Mouse (Mus musculus) heart, postnatal 0 days (tissue): ENCODE data around the gene Lefty2. TPM values are rescaled to one million over a fixed set of nuclear protein-coding genes. Genes with fewer than 3 reads are reported as not detected.
A peak's percentile ranks its signal among the peaks of the same experiment; 100 is the strongest.
"Not testable (repeated sequence)": the region's sequence is repeated elsewhere in the genome, so short reads cannot be mapped to it uniquely, and the experiment has no call there.

Experiments used
- ATAC-seq: fragments of 200-750 bp; cut with Nextera tagmentation; 2 replicates; pipeline ENCODE4 v1.8.0; 2017; ENCODE audit warnings: low read depth, moderate number of reproducible peaks, moderate library complexity; ENCODE audit not compliant: insufficient read depth
- DNase-seq: peaks from one replicate; pipeline ENCODE4 v3.0.0-alpha.2; 2016; ENCODE audit warnings: low spot score
- H3K27ac ChIP-seq: fragments of 300-500 bp; sonication (generic); 2 replicates; pipeline ENCODE4 v1.5.1; 2014; ENCODE audit warnings: low read depth, mild to moderate bottlenecking
- H3K27me3 ChIP-seq: fragments of 300-500 bp; sonication (generic); 2 replicates; pipeline ENCODE4 v1.6.1; 2014; ENCODE audit warnings: low read length, mixed read lengths; ENCODE audit not compliant: control insufficient read depth, insufficient read depth
- H3K36me3 ChIP-seq: fragments of 300-500 bp; sonication (generic); replicated peaks from 2 replicates; pipeline ENCODE4 v1.6.1; 2014; ENCODE audit warnings: low read length, mixed read lengths; ENCODE audit not compliant: control insufficient read depth, insufficient read depth
- H3K4me1 ChIP-seq: fragments of 300-500 bp; sonication (generic); 2 replicates; pipeline ENCODE4 v1.6.1; 2014; ENCODE audit warnings: antibody characterized with exemption; ENCODE audit not compliant: control insufficient read depth, insufficient read depth
- H3K4me2 ChIP-seq: fragments of 300-500 bp; sonication (generic); 2 replicates; pipeline ENCODE4 v1.6.1; 2014; ENCODE audit warnings: low read depth, mild to moderate bottlenecking, low read length, moderate library complexity
- H3K4me3 ChIP-seq: fragments of 300-500 bp; sonication (generic); 2 replicates; pipeline ENCODE4 v1.5.1; 2014; ENCODE audit warnings: low read depth, low read length
- H3K9ac ChIP-seq: fragments of 300-500 bp; sonication (generic); replicated peaks from 2 replicates; pipeline ENCODE4 v1.6.1; 2014; ENCODE audit warnings: low read depth, low read length, mixed read lengths
- H3K9me3 ChIP-seq: fragments of 300-500 bp; sonication (generic); replicated peaks from 2 replicates; pipeline ENCODE4 v1.6.1; 2016; ENCODE audit warnings: low read length; ENCODE audit not compliant: control insufficient read depth
- CTCF ChIP-seq: IDR thresholded peaks from 2 replicates; pipeline ENCODE4 v1.5.1; 2016; ENCODE audit warnings: antibody characterized with exemption, control low read depth, low read depth
- EP300 ChIP-seq: IDR thresholded peaks from 2 replicates; pipeline ENCODE4 v1.6.1; 2016; ENCODE audit warnings: antibody characterized with exemption, low read depth
- WGBS: fragments of 180-500 bp; shearing (Covaris S2); extraction: QIAGEN DNeasy Blood & Tissue Kit; methylation state at CpG from one replicate; pipeline ENCODE4 v1.1.7; 2014; 5-methylcytosine and 5-hydroxymethylcytosine counted together
- polyA plus RNA-seq: library from polyadenylated mRNA; unstranded; fragments of >200 nt; fragmentation: Nextera tagmentation; extraction: Ambion mirVana; gene quantifications from 2 replicates; pipeline ENCODE4 v1.2.1, GENCODE M21; 2015
- total RNA-seq: library from RNA; depleted of rRNA; stranded (reverse); fragments of >200 nt; gene quantifications from 2 replicates; pipeline ENCODE4 v1.2.3, GENCODE M21; 2014; ENCODE audit warnings: low replicate concordance

The Lefty2 gene
- total and polyA plus RNA-seq, 2 experiments from 2014 or later = 0.07 TPM; not detected in 1

GRCm38 (mm10) chr1:180934467-180935419 lies 41.8 kb downstream of the Lefty2 start, which contains the start of gene Lefty1:
Lefty1 (plus strand) TSS chr1:180935022.
- 29% methylated on average over 21 of the region's 21 CpGs for whole genome bisulfite sequencing
- no peak for ATAC-seq
- TF ChIP-seq CTCF = no peak
- no peak for TF ChIP-seq EP300
- peaks cover 28% of the 10 kb centered on the region for H3K27me3 ChIP-seq
- H3K4me3 ChIP-seq = no peak within 1 kb of the TSS
- no peak within 1 kb of the TSS for H3K27ac ChIP-seq
- peaks cover 3% of the 10 kb centered on the region; the same call in 1 of the 2 replicates for H3K4me1 ChIP-seq
- no peak for DNase-seq
- no peaks in the 10 kb centered on the region for H3K36me3 ChIP-seq
- H3K4me2 ChIP-seq = no peak within 1 kb of the TSS
- no peak within 1 kb of the TSS for H3K9ac ChIP-seq
- no peaks in the 10 kb centered on the region for H3K9me3 ChIP-seq

GRCm38 (mm10) chr1:180936610-180937398 lies 43.9 kb downstream of the Lefty2 start:
- H3K4me3 ChIP-seq = peak overlapping the region; percentile 32
- 3% methylated on average over 35 of the region's 41 CpGs for WGBS

GRCm38 (mm10) chr1:180937631-180938030 lies 44.7 kb downstream of the Lefty2 start:
- not testable (repeated sequence) for ATAC-seq, H3K4me3 ChIP-seq, H3K4me2 ChIP-seq, H3K4me1 ChIP-seq, H3K9ac ChIP-seq, H3K36me3 ChIP-seq, H3K9me3 ChIP-seq, DNase-seq, H3K27ac ChIP-seq
- 73% methylated on average over 13 of the region's 13 CpGs for WGBS
- H3K27me3 ChIP-seq = peaks cover 28% of the 10 kb centered on the region

More at GRCm38 (mm10) chr1:180936610-180937398, 43.9 kb downstream of the Lefty2 start:
- H3K9me3 ChIP-seq, H3K27ac ChIP-seq, H3K36me3 ChIP-seq, H3K4me1 ChIP-seq: not testable (repeated sequence)
- Histone ChIP-seq H3K4me2 (peak overlapping the region; percentile 55), H3K9ac (0 out of 2 replicates have a peak overlapping the region, but pooled peaks have one; percentile 30), H3K27me3 (peaks cover 28% of the 10 kb centered on the region)
- DNase-seq = peak; percentile 32
- ATAC-seq = peak; percentile 89

GRCm38 (mm10) chr1:180938781-180939180 lies 45.9 kb downstream of the Lefty2 start:
- ATAC-seq, H3K36me3 ChIP-seq, H3K4me3 ChIP-seq, H3K4me2 ChIP-seq, DNase-seq, H3K9ac ChIP-seq, H3K27ac ChIP-seq, H3K9me3 ChIP-seq: not testable (repeated sequence)
- peaks cover 28% of the 10 kb centered on the region for H3K27me3 ChIP-seq
- TF ChIP-seq CTCF = 0 out of 2 replicates have a peak, but pooled peaks have one; percentile 2
- WGBS = 78% methylated on average over 2 of the region's 2 CpGs
- H3K4me1 ChIP-seq = peaks cover 14% of the 10 kb centered on the region; the same call in 1 of the 2 replicates

- DNase-seq (no peak), ATAC-seq (no peak)
- H3K4me1 ChIP-seq = peaks cover 19% of the 10 kb centered on the region
- peak overlapping the region; percentile 72 for H3K4me2 ChIP-seq
- no peak overlapping the region for H3K27ac ChIP-seq
- H3K9ac ChIP-seq = no peak overlapping the region
- H3K36me3 ChIP-seq = no peaks in the 10 kb centered on the region
- no peak overlapping the region for H3K4me3 ChIP-seq
- H3K9me3 ChIP-seq = no peaks in the 10 kb centered on the region
- H3K27me3 ChIP-seq = peaks cover 7% of the 10 kb centered on the region
- 89% methylated on average over 7 of the region's 7 CpGs for WGBS
- TF ChIP-seq CTCF (no peak), EP300 (no peak)
Measured at GRCm38 (mm10) chr1:180940776-180941460, 48.0 kb downstream of the Lefty2 start.
